Mouse (Mus musculus) myocyte (in vitro differentiated cells): ENCODE data around the gene Grm1.

ENCODE experiments used
- MYOG ChIP-seq, 3 experiments: IDR thresholded peaks; one replicate each; pipeline ENCODE4 v1.6.1; 2011; ENCODE audit warnings: control low read depth in 2 of 3, low read depth in 2 of 3, mild to moderate bottlenecking in 2 of 3; ENCODE audit not compliant: insufficient read length in 2 of 3, control insufficient read depth in 1 of 3, insufficient read depth in 1 of 3
- POLR2A ChIP-seq: IDR thresholded peaks from one replicate; pipeline ENCODE4 v1.6.1; 2011; ENCODE audit warnings: low read depth, mild to moderate bottlenecking, control low read depth, moderate library complexity; ENCODE audit not compliant: insufficient read length
- POLR2AphosphoS2 ChIP-seq: IDR thresholded peaks from one replicate; pipeline ENCODE4 v1.6.1; 2011; ENCODE audit warnings: low read depth, control low read depth; ENCODE audit not compliant: insufficient read length
- REST ChIP-seq: IDR thresholded peaks from one replicate; pipeline ENCODE4 v1.6.1; 2011; ENCODE audit warnings: mild to moderate bottlenecking, control low read depth, moderate library complexity; ENCODE audit not compliant: insufficient read depth, insufficient read length
- USF1 ChIP-seq: IDR thresholded peaks from one replicate; pipeline ENCODE4 v1.6.1; 2011; ENCODE audit warnings: low read depth, mild to moderate bottlenecking, control low read depth, moderate library complexity

DNA sequence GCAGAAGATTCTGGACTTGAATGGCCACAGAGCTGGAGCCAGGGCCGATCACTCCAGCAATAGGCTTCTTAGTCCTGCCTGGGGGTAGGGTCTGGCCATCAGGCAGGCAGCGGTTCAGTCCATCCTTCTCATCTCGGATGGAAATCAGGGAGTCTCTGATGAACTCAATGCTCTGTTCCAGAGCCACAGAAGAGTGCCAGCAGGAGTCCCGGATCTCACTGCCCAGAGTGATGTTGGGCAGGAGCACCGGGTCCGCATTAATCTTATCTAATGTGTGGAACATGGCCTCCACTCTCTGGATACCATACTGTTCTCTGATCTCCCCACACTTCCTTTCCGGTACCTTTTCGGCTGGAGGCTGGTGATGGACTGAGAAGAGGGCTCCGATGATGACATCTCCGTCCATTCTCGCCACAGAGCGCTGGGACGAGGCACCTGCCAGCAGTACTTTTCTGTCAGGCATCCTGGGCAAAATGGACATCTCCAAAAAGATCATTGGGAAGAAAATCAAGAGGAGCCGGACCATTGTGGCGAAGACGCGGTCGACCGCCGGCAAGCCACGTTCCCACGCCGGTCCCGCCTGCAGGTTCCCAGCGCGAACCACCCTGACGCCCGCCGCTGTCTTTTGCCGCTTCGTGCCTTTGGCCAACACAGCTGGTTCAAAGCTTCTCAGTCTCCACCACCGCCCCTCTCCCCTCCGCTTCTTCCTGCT lies 2.0 kb downstream of the Grm1 start:
- TF ChIP-seq USF1 = no peak
- TF ChIP-seq REST = no peak
- no peak for TF ChIP-seq MYOG (IDR thresholded peaks at IDR 0.05; ENCODE audit: control insufficient read depth in 1 of 3, insufficient read depth in 1 of 3, insufficient read length in 2 of 3, low read depth in 2 of 3)
- no peak for TF ChIP-seq POLR2A
- TF ChIP-seq POLR2AphosphoS2 = no peak
